Mouse (Mus musculus): ENCODE results near the gene C1rl.
"Not testable (repeated sequence)": the region's sequence is repeated elsewhere in the genome, so short reads cannot be mapped to it uniquely, and the experiment has no call there.

Gene C1rl

DNA sequence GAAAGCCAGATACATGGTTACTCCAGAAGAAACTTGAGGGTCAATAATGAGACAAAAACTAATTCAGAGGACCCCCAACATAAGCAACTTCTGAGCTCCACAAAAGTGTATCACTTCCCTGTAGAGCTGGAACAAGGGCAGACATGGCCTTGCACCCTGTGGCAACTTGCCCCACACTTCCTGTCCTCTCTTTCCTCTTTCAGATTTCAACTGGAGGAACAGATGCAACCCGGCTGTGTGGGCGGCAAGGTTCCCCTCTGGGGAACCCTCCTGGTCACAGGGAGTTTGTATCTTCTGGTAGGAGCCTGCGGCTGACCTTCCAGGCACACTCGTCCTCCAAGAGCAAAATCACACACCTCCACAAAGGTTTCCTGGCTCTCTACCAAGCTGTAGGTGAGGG, 12.1 kb downstream of the C1rl start:
- no peak for DNase-seq (ENCODE audit: low read depth)

GRCm38 (mm10) chr6:124506991-124507390, 14.1 kb downstream of the C1rl start:
- DNase-seq (ENCODE audit: low read depth), result no peak

DNA sequence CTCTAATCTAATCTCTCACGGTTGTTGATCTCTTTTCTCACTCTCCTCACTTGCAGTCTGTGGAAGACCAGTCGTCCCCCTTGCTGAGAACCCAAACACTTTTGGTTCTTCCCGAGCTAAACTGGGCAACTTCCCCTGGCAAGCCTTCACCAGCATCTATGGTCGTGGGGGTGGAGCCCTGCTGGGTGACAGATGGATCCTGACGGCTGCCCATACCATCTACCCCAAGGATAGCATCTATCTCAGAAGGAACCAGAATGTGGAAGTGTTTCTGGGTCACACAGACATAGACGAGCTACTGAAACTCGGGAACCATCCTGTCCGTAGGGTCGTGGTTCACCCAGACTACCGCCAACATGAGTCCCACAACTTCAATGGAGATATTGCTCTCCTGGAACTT, 15.4 kb downstream of the C1rl start:
- no peak for DNase-seq (ENCODE audit: low read depth)

GRCm38 (mm10) chr6:124509192-124509591, 16.3 kb downstream of the C1rl start:
- DNase-seq (ENCODE audit: low read depth), result peak; percentile 35

- peak; percentile 20 for DNase-seq (ENCODE audit: low read depth)
Observed at GRCm38 (mm10) chr6:124511936-124512335, 19.0 kb downstream of the C1rl start.

- DNase-seq (ENCODE audit: low read depth), result peak; percentile 92
Observed at GRCm38 (mm10) chr6:124512355-124512836, 19.5 kb downstream of the C1rl start, which contains the start of gene C1ra. TSS of gene C1ra (plus strand) at chr6:124512405.

GRCm38 (mm10) chr6:124517733-124518132, 24.8 kb downstream of the C1rl start:
- not testable (repeated sequence) for DNase-seq (ENCODE audit: low read depth)

DNA sequence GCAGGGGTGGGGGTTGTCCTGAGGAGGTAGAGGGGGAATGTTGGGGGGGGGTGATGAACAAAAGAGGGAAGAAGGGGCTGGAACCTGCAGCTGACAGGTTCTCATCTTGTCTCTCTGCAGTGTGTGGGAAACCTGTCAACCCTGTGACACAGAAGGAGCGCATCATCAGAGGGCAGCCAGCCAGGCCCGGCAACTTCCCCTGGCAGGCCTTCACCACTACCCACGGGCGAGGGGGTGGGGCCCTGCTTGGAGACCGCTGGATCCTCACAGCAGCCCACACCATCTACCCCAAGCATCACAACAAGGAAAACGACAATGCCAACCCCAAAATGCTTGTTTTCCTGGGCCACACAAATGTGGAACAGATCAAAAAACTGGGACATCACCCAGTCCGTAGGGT, 29.2 kb downstream of the C1rl start:
- peak; percentile 47 for DNase-seq (ENCODE audit: low read depth)

DNA sequence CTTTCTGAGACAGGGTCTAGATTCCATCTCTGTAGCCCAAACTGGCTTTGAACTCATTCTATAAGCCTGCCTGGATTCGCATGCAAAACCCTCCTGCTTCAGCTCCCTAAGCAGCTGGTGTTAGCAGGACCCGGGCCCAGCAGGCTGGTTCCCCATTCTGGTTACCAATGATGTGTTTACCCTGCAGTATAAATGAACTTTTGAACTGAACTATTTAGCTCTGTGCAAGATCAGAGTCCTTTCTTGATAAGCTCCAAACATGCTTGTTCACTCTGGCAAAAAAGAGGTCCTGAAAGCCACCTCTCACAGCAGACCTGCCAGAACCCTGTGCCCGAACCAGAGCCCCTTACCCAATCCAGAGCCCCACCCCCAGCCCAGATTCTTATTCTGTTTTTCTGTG, 35.0 kb downstream of the C1rl start:
- no peak for DNase-seq (ENCODE audit: low read depth)

- DNase-seq (ENCODE audit: low read depth), result no peak
Observed at GRCm38 (mm10) chr6:124531077-124531476, 38.2 kb downstream of the C1rl start.

DNA sequence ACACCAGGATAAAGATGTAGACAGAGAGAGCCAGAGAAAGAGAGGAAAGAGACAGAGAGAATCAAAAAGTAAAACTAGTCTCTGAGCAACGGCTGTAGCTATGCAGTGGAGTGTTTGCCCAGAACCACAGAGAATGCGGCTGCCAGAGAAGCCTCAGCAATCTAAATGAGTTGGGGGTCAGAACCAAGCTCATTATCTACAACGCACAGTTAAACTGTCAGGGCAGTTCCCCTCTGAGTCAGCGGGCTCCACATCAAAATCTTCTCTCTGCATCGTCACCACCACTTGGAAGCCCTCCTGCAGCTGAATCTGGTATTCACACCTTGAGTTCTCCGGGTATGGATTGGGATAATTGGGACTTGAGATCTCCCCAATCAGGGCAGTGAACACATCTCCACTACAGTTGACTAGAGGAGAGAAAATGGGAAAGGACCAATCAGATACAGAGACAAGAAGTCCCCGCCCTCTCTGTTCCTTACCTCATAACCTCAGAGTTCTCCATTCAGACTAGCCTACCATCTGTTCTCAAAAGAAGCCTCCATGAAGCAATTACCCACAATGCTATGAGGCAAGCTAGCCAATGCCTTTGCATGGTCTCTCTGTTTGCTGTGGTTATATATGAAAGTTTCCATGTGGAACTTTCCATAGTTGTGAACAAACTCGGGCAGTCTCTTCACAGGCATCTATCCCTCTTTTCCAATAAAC, 43.4 kb downstream of the C1rl start:
- DNase-seq (ENCODE audit: low read depth), result not testable (repeated sequence)

DNA sequence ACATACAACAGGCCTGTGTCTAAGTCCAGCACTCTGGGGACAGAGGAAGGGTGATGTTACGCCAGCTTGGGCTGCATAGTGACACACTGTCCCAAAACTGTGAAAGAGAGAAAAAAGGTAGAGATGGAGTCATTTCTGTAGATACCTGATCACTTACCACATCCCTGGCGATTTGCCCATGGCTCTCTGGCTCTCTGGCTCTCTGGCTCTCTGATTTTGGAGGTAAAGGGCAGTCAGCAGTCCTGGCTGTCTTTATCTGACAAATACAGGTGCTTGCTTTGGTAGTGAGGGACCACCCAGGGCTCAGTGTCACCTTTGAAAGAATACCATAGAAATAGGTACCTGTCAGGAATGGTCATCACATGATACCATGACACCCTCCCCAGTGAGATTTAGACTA, 48.3 kb downstream of the C1rl start:
- DNase-seq (ENCODE audit: low read depth), result not testable (repeated sequence)

GRCm38 (mm10) chr6:124542284-124542683, 49.4 kb downstream of the C1rl start, which contains the start of gene C1s1:
TSS of gene C1s1 (minus strand) at chr6:124542359.
- DNase-seq (ENCODE audit: low read depth), result peak; percentile 97

- DNase-seq (ENCODE audit: low read depth), result peak; percentile 86
Observed at GRCm38 (mm10) chr6:124544466-124544865, 51.6 kb downstream of the C1rl start.

DNA sequence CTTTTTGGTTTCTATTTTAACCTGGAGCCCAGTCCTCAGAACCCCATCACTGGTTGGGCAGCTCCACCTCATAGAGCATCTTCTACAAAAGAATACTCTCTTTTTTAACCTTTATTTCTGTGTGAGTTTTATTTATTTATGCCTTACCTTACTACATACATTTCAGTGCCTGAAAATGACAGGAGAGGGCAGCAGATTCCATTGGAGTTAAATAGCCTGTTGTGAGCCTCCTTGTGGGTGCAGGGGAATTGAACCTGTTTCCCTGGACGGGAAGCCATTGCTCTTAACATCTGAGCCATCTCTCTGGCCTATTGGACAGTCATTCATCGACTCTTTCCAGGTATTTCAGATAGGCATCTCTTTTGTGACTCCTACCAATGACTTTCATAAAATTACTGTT, 52.5 kb downstream of the C1rl start:
- peak; percentile 62 for DNase-seq (ENCODE audit: low read depth)

GRCm38 (mm10) chr6:124547979-124548378, 55.1 kb downstream of the C1rl start:
- not testable (repeated sequence) for DNase-seq (ENCODE audit: low read depth)

GRCm38 (mm10) chr6:124549023-124549550, 56.2 kb downstream of the C1rl start:
- no peak for DNase-seq (ENCODE audit: low read depth)

GRCm38 (mm10) chr6:124552766-124553165, 59.9 kb downstream of the C1rl start:
- no peak for DNase-seq (ENCODE audit: low read depth)

- not testable (repeated sequence) for DNase-seq (ENCODE audit: low read depth)
Observed at GRCm38 (mm10) chr6:124555956-124556355, 63.0 kb downstream of the C1rl start.

Measured in NIH3T3 (cell line).